Mouse (Mus musculus): Measurements from ENCODE around the gene Mtrf1l. TPM values are rescaled to one million over a fixed set of nuclear protein-coding genes. Genes with fewer than 3 reads are reported as not detected.
A peak's percentile ranks its signal among the peaks of the same experiment; 100 is the strongest.

Mtrf1l gene
- polyA plus RNA-seq, 1 experiment from 2014 or later = 6.3 TPM

DNA sequence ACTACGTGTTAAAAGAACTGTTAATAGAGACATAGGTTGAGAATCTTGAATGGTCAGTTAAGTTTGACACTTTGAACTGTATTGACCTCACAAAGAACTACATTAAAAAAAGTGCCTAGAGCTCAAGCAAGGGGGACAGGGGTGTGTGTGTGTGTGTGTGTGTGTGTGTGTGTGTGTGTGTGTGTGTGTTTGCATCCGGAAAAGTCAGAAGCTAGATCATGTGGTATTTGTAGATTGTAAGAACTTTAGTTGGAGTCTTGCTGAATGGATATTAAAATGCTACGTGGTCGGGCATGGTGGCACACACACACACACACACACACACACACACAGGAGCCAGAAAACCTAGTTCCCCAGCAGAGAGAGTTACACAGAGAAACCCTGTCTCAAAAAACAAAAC, 16.7 kb downstream of the Mtrf1l start:
- no peaks in the 10 kb centered on the region for H3K9me3 ChIP-seq (replicated peaks; ENCODE audit: control insufficient read depth, low read length)
- H3K27ac ChIP-seq (ENCODE audit: low read length) = peak overlapping the region; percentile 91
- peaks cover 21% of the 10 kb centered on the region for H3K4me1 ChIP-seq (ENCODE audit: control insufficient read depth, low read depth, low read length)
- H3K27me3 ChIP-seq (ENCODE audit: control insufficient read depth, insufficient read depth, low read depth, low read length) = no peaks in the 10 kb centered on the region
- no peak for ATAC-seq (ENCODE audit: low read depth)
- no peak overlapping the region for H3K4me3 ChIP-seq (ENCODE audit: low read depth, low read length)
- H3K36me3 ChIP-seq (ENCODE audit: control insufficient read depth, insufficient read depth) = peaks cover 15% of the 10 kb centered on the region
- H3K4me2 ChIP-seq (ENCODE audit: low read depth, low read length) = peak overlapping the region; percentile 78
- H3K9ac ChIP-seq (ENCODE audit: low read depth, low read length) = peak overlapping the region; percentile 69
- 22% methylated on average over 4 of the region's 4 CpGs for WGBS (ENCODE audit: insufficient replicate concordance)

DNA sequence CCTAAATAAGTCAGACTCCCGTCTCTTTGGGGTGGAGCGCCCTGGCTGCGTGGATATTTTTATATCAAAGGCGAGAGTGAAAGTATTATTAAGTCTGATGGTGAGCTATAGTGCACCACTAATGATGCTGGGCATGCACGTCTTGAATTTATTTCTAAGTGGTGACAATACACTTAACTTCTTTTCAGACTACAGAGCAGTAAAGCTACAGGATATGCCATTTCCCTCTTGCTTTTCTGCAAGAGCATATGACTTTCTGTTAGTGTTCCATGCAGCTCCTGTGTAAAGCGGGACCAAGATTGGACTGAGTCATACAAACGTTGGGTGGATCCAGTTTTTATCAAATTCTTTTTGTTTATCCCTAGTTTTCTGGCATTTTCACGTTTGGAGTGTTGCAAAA, 17.3 kb downstream of the Mtrf1l start:
- Histone ChIP-seq H3K9ac (ENCODE audit: low read depth, low read length) (peak overlapping the region; percentile 69), H3K4me2 (ENCODE audit: low read depth, low read length) (peak overlapping the region; percentile 78), H3K36me3 (ENCODE audit: control insufficient read depth, insufficient read depth) (peaks cover 15% of the 10 kb centered on the region), H3K27me3 (ENCODE audit: control insufficient read depth, insufficient read depth, low read depth, low read length) (no peaks in the 10 kb centered on the region), H3K4me1 (ENCODE audit: control insufficient read depth, low read depth, low read length) (peaks cover 27% of the 10 kb centered on the region), H3K4me3 (ENCODE audit: low read depth, low read length) (peak overlapping the region; percentile 97), H3K9me3 (replicated peaks; ENCODE audit: control insufficient read depth, low read length) (no peaks in the 10 kb centered on the region), H3K27ac (ENCODE audit: low read length) (peak overlapping the region; percentile 91)
- 7% methylated on average over 8 of the region's 8 CpGs for WGBS (ENCODE audit: insufficient replicate concordance)
- ATAC-seq (ENCODE audit: low read depth) = no peak

DNA sequence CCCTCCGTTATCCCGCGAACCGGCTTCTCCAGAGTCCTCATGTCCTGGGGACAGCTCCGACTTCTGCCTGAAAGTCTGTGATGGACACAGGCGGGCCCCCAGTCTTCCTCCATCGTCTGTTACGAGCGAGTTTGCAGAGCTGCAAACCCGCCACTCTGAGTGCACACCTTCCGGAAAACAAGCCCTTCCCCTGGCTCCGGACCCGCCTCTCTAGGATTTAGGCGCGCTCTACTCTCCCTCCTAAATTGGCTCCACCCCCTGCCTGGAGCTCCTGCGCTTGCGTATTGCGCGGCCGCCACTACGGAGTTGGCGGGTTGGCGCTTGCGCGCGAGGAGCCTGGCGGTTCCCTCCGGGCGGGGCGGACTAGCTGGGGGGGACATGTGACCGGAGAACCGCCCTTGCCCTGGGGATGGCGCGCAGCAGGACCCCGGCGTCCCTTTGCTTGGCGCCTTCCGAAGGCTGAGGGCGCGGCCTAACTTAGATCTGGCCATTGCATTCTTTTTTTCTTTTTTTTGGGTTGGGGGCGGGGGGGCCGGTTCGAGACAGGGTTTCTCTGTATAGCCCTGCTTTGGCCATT, 17.9 kb downstream of the Mtrf1l start:
- peak; percentile 83 for ATAC-seq (ENCODE audit: low read depth)
- H3K4me3 ChIP-seq (ENCODE audit: low read depth, low read length) = peak overlapping the region; percentile 97
- H3K36me3 ChIP-seq (ENCODE audit: control insufficient read depth, insufficient read depth) = peaks cover 19% of the 10 kb centered on the region
- no peaks in the 10 kb centered on the region for H3K27me3 ChIP-seq (ENCODE audit: control insufficient read depth, insufficient read depth, low read depth, low read length)
- peak overlapping the region; percentile 69 for H3K9ac ChIP-seq (ENCODE audit: low read depth, low read length)
- H3K9me3 ChIP-seq (replicated peaks; ENCODE audit: control insufficient read depth, low read length) = no peaks in the 10 kb centered on the region
- peaks cover 33% of the 10 kb centered on the region for H3K4me1 ChIP-seq (ENCODE audit: control insufficient read depth, low read depth, low read length)
- H3K4me2 ChIP-seq (ENCODE audit: low read depth, low read length) = peak overlapping the region; percentile 78
- WGBS (ENCODE audit: insufficient replicate concordance) = under 1% methylated on average over 43 of the region's 43 CpGs
- peak overlapping the region; percentile 91 for H3K27ac ChIP-seq (ENCODE audit: low read length)

DNA sequence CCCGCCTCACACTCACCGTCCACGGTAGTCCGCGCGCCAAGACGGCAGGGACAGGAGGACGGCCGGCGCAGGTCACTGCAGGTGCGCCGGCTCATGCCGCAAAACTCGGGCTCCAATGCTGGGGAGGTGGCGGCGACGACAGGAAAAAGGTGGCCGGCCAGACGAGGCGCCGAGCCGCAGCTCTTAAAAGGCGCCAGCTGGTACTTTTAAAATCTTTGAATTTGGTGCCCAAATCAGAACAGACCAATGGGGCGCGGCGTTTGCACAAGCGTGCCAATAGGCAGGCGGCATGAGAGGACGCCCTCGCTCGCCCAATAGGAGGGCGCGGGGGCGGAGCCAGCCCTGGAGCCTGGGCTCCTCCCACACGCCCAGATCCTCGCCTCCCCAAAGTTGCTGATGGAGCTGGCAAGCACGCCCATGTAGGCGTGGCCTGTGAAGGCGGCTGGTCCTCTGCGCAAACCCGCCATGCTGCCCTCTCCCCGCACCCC, 18.4 kb downstream of the Mtrf1l start, which contains the start of gene Fbxo5:
Gene Fbxo5, minus strand, starts transcription at position 358 of the 488 bp plus-strand sequence.
- Histone ChIP-seq H3K4me2 (ENCODE audit: low read depth, low read length) (peak within 1 kb of the TSS; percentile 78), H3K36me3 (ENCODE audit: control insufficient read depth, insufficient read depth) (peaks cover 24% of the 10 kb centered on the region), H3K9ac (ENCODE audit: low read depth, low read length) (peak within 1 kb of the TSS; percentile 92), H3K27ac (ENCODE audit: low read length) (peak within 1 kb of the TSS; percentile 96), H3K27me3 (ENCODE audit: control insufficient read depth, insufficient read depth, low read depth, low read length) (no peaks in the 10 kb centered on the region), H3K4me1 (ENCODE audit: control insufficient read depth, low read depth, low read length) (peaks cover 36% of the 10 kb centered on the region), H3K9me3 (replicated peaks; ENCODE audit: control insufficient read depth, low read length) (no peaks in the 10 kb centered on the region), H3K4me3 (ENCODE audit: low read depth, low read length) (peak within 1 kb of the TSS; percentile 97)
- peak; percentile 88 for ATAC-seq (ENCODE audit: low read depth)
- WGBS (ENCODE audit: insufficient replicate concordance) = under 1% methylated on average over 42 of the region's 42 CpGs

DNA sequence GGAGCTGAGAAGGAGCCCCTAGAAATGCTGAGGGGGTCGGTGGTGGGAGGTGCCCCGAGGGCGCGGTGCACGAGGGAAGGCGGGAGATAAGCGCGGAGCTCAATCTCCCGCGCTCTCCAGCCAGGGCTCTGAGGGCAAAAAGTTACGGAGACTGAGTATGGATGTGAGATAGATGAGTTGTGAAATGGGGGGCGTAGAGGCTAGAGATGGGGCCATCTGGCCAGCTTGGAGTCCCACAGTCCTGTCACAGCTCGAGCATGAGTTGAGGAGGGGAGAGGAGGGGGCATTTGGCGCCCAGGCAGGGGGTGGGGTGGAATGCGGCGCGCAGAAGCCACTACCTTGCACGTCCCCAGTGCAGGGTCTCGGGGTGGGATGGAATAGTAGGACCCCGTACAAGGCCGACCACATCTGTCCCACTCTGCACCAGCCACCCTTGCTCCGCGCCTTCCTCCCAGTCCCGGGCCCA, 19.0 kb downstream of the Mtrf1l start:
- Histone ChIP-seq H3K27me3 (ENCODE audit: control insufficient read depth, insufficient read depth, low read depth, low read length) (no peaks in the 10 kb centered on the region), H3K9me3 (replicated peaks; ENCODE audit: control insufficient read depth, low read length) (no peaks in the 10 kb centered on the region), H3K4me1 (ENCODE audit: control insufficient read depth, low read depth, low read length) (peaks cover 36% of the 10 kb centered on the region), H3K36me3 (ENCODE audit: control insufficient read depth, insufficient read depth) (peaks cover 29% of the 10 kb centered on the region), H3K27ac (ENCODE audit: low read length) (peak overlapping the region; percentile 96), H3K9ac (ENCODE audit: low read depth, low read length) (peak overlapping the region; percentile 92), H3K4me3 (ENCODE audit: low read depth, low read length) (peak overlapping the region; percentile 97), H3K4me2 (ENCODE audit: low read depth, low read length) (peak overlapping the region; percentile 72)
- WGBS (ENCODE audit: insufficient replicate concordance) = under 1% methylated on average over 24 of the region's 24 CpGs
- ATAC-seq (ENCODE audit: low read depth) = no peak

DNA sequence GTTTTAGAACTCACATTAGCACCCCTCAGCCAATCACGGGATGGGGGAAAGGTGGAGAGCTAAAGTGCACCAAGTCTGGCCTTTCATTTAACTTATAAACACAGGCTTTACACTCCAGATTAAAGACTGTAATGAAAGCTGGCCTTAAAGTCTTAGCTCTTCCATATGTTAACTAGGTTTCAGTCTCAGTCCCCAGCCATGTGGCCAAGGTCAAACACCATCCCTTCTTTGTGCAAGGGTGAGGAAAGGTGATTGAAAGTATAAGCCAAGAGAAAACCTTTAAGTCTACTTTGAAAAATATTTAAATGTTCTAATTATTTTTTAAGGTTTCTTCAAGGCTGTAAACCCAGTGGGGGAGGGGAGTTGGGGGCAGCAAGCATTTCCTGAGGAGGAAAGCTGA, 20.0 kb downstream of the Mtrf1l start:
- peak overlapping the region; percentile 30 for H3K9ac ChIP-seq (ENCODE audit: low read depth, low read length)
- H3K4me3 ChIP-seq (ENCODE audit: low read depth, low read length) = peak overlapping the region; percentile 97

DNA sequence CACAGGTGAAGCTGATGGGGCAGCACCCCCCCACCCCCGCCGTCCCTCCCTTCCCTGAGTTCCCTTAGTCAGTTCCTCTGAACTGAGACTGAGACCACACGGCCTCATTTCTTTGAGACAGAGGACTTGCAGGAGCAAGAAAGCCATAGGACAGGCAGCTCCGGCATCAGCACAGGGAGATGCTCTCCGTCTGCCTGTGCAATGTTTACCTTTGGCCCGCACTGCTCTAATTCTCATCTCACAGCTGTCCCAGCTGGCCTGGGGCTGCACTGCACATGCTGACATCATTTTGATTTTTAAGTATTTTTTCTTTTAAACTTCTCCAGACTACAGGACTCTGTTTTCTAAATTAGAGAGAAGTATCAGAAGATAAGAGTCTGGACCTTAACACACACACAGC, 20.8 kb downstream of the Mtrf1l start:
- 21% methylated on average over 6 of the region's 6 CpGs for WGBS (ENCODE audit: insufficient replicate concordance)
- Histone ChIP-seq H3K27ac (ENCODE audit: low read length) (no peak overlapping the region), H3K4me3 (ENCODE audit: low read depth, low read length) (peak overlapping the region; percentile 97), H3K4me1 (ENCODE audit: control insufficient read depth, low read depth, low read length) (peaks cover 35% of the 10 kb centered on the region), H3K9ac (ENCODE audit: low read depth, low read length) (peak overlapping the region; percentile 30), H3K36me3 (ENCODE audit: control insufficient read depth, insufficient read depth) (peaks cover 43% of the 10 kb centered on the region), H3K9me3 (replicated peaks; ENCODE audit: control insufficient read depth, low read length) (no peaks in the 10 kb centered on the region), H3K4me2 (ENCODE audit: low read depth, low read length) (peak overlapping the region; percentile 60), H3K27me3 (ENCODE audit: control insufficient read depth, insufficient read depth, low read depth, low read length) (no peaks in the 10 kb centered on the region)
- no peak for ATAC-seq (ENCODE audit: low read depth)

More for the DNA sequence above, 20.0 kb downstream of the Mtrf1l start:
- ATAC-seq (ENCODE audit: low read depth) = no peak
- H3K4me1 ChIP-seq (ENCODE audit: control insufficient read depth, low read depth, low read length) = peaks cover 36% of the 10 kb centered on the region
- H3K27ac ChIP-seq (ENCODE audit: low read length) = no peak overlapping the region
- H3K27me3 ChIP-seq (ENCODE audit: control insufficient read depth, insufficient read depth, low read depth, low read length) = no peaks in the 10 kb centered on the region
- peak overlapping the region; percentile 60 for H3K4me2 ChIP-seq (ENCODE audit: low read depth, low read length)
- peaks cover 34% of the 10 kb centered on the region for H3K36me3 ChIP-seq (ENCODE audit: control insufficient read depth, insufficient read depth)
- 3% methylated on average over 1 of the region's 1 CpGs for WGBS (ENCODE audit: insufficient replicate concordance)
- H3K9me3 ChIP-seq (replicated peaks; ENCODE audit: control insufficient read depth, low read length) = no peaks in the 10 kb centered on the region

DNA sequence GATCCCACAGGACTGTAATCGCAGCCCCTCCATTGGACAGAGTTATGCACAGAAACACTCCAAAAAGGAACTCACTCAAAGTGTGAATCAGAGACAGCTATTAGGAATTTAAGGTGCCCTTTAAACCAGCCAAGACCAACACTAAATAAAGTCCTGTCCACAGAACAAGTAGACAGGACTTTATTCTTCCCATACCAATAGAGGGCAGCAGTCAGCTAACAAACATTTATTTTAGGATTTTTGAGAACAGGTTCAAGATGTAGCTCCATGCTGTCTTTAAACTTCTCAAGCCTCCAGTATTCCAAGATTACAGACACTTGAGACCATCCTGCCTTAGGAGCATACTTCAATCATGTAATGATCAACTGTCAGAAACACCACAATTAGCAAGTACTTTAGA, 23.2 kb downstream of the Mtrf1l start:
- WGBS (ENCODE audit: insufficient replicate concordance) = 83% methylated on average over 1 of the region's 1 CpGs
- H3K36me3 ChIP-seq (ENCODE audit: control insufficient read depth, insufficient read depth) = peaks cover 45% of the 10 kb centered on the region
- ATAC-seq (ENCODE audit: low read depth) = no peak
- H3K27ac ChIP-seq (ENCODE audit: low read length) = no peak overlapping the region
- H3K9ac ChIP-seq (ENCODE audit: low read depth, low read length) = no peak overlapping the region
- no peak overlapping the region; the same call in 1 of the 2 replicates for H3K4me3 ChIP-seq (ENCODE audit: low read depth, low read length)
- H3K4me2 ChIP-seq (ENCODE audit: low read depth, low read length) = peak overlapping the region; percentile 60; the same call in 1 of the 2 replicates
- peaks cover 24% of the 10 kb centered on the region for H3K4me1 ChIP-seq (ENCODE audit: control insufficient read depth, low read depth, low read length)
- no peaks in the 10 kb centered on the region for H3K9me3 ChIP-seq (replicated peaks; ENCODE audit: control insufficient read depth, low read length)
- no peaks in the 10 kb centered on the region for H3K27me3 ChIP-seq (ENCODE audit: control insufficient read depth, insufficient read depth, low read depth, low read length)

DNA sequence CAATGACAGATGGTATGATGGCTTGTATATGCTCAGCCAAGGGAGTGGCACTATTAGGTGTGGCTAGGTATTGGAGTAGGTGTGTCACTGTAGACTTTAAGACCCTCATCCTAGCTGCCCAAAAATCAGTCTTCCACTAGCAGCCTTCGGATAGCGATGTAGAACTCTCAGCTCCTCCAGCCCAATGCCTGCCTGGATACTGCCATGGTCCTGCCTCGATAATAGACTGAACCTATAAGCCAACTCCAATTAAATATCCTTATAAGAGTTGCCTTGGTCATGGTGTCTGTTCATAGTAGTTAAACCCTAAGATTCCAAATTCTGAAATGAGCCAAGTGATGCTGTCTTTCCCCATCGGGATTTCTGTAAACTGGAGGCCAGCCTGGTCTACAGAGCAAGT, 25.6 kb downstream of the Mtrf1l start:
- WGBS (ENCODE audit: insufficient replicate concordance) = 89% methylated on average over 4 of the region's 4 CpGs
- Histone ChIP-seq H3K4me2 (ENCODE audit: low read depth, low read length) (no peak overlapping the region), H3K27me3 (ENCODE audit: control insufficient read depth, insufficient read depth, low read depth, low read length) (no peaks in the 10 kb centered on the region), H3K9ac (ENCODE audit: low read depth, low read length) (no peak overlapping the region), H3K9me3 (replicated peaks; ENCODE audit: control insufficient read depth, low read length) (no peaks in the 10 kb centered on the region), H3K27ac (ENCODE audit: low read length) (no peak overlapping the region), H3K4me3 (ENCODE audit: low read depth, low read length) (no peak overlapping the region), H3K4me1 (ENCODE audit: control insufficient read depth, low read depth, low read length) (peaks cover 24% of the 10 kb centered on the region), H3K36me3 (ENCODE audit: control insufficient read depth, insufficient read depth) (peaks cover 45% of the 10 kb centered on the region)
- ATAC-seq (ENCODE audit: low read depth) = no peak

Data from liver, embryonic 16.5 days (tissue).